Mouse (Mus musculus): ENCODE data around the gene Gm13691.
"Not testable (repeated sequence)": the region's sequence is repeated elsewhere in the genome, so short reads cannot be mapped to it uniquely, and the experiment has no call there.

Gm13691 gene

DNA sequence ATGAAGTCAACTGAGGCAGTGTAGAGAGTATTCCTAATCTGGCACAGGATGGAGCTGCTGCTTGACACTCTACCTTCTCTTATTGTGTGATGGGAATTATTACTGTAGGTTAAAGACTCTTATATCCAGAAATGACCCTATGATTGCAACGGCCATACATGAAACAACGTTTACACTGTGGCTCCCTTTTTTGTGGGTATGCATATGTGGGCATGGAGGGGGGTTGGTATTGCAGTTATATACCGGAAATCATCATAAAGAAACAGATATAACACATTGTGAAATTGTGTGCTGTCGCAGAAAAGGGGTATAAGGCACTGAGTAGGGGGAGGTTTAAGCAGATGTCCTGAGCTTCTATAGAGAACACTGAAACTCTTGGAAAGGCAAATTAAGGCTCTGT, 45.6 kb downstream of the Gm13691 start:
- no peak for DNase-seq (ENCODE audit: low spot score)

DNA sequence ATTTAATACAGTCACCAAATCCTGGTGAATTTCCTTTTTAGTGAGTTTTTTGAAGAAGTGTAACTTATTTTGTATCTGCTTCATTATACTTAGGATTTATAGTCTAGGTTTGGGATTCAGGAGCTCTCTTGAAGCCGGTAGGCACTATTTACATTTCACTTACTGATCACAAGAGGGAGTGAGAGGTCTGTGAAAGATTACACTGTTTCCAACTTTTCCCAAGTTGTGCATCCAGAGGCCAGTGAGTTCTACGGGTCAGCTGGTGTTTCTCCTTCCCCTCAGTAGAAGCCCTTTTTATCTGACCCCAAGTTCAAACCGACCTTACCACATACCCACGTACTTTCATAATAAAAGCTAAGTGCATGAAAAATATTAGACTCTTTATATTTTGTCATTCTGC, 47.0 kb downstream of the Gm13691 start:
- DNase-seq (ENCODE audit: low spot score), result peak; percentile 46

DNA sequence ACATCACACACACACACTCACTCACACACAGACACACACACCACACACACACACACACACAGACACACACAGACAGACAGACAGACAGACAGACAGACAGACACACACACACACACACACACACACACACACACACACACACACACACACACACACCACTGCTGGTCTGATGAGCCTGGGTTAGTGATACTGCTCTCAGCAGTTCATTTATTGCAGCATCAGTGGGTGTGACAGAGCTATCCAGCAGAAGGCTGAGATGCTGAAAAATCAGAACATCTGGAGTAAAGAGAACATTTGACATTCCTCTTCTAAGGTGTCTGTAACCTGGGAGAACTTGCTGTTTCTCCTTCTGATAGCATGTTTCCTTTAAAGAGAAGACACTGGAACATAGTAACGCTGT, 47.6 kb downstream of the Gm13691 start:
- not testable (repeated sequence) for DNase-seq (ENCODE audit: low spot score)

DNA sequence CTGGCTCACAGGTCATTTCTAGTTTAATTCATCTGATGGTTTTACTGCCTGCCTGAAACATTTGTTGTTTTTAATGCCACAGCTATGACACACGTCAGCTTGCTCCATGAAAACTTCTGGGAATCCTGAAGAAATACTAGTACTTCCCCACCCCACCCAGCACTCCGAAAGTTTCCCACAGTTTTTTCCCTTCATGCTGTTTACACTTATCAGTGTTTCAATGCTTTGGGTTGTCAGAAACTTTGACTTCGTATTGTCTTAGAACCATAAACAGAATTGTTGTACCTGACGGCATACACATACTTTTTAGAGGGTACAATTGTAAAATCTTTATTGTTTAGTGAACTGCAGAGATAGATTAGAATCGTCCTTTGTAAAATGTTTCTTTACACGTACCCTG, 48.9 kb downstream of the Gm13691 start:
- peak; percentile 25 for DNase-seq (ENCODE audit: low spot score)
